Mouse (Mus musculus): Measurements from ENCODE around the gene Ccdc84.

DNA sequence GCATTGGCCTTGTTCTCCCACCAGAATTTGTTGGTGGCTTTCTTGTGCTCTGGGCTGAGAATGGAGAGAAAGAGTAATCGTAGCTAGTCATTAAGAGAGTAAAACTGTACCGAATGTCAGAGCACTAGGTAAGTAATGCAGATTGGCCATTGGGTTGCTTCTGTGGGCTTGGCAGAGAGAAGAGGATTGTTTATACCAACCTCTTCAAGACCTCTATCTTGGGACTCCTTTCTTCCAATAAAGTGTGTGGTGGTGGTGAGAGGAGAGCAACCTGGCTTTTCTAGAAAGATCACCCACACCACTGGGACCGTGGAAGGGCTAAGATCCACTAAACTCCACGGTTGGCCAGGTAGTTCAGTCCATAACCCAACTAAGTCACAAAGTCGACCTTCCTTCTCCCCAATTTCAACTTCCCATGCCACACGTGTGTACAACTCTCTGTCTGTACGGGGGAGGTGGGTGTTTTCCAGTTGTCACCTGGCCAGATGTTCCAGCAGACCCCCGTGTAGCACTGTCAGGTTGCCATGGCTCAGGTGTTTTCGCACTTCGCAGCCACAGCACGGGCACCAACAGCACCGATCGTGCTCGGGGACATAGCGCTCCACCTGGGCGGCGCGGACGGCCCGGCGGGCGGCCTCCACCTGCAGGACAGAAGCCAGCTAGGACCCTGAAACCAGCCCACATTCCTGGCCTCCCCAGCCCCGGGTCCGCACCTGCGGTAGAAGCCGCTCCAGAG lies 1.0 kb downstream of the Ccdc84 start:
- TF ChIP-seq CTCF (conservative IDR thresholded peaks at IDR 0.05; ENCODE audit: low read length) = no peak
- TF ChIP-seq POU5F1 (IDR thresholded peaks at IDR 0.05; ENCODE audit: borderline replicate concordance, low read length) = no peak
